Mouse (Mus musculus): ENCODE measurements at regions not wholly inside any gene's neighbourhood (a gene's known extent, or its start where the extent isn't known, plus 50 kb on each side); places are given as distances from the start of the nearest gene placed in this dataset.

- no peak for DNase-seq (ENCODE audit: low spot score)
Observed at GRCm38 (mm10) chr2:38420498-38420897, 81.4 kb downstream of the Lhx2 start.

DNA sequence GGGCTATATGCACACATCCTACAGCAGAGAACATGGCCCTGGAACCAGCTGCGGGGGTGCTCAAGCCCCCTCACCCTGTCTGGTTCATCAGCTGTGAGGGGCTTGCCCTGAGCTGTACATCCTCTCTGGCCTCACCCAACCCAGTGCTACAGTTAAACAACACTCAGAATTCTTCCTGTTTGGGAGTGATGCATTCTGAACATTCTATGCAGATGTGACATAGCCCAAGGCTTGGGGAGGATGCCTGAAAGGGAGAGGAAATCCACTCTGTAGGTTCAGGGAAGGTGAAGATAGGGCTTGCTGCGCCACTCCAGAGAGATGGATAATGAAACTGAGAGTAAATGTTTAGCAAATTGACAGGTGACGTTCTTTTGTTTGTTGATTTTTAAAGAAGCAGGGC, 83.3 kb downstream of the Lhx2 start:
- no peak for DNase-seq (ENCODE audit: low spot score)

GRCm38 (mm10) chr2:38423886-38424277, 84.8 kb downstream of the Lhx2 start:
- no peak for DNase-seq (ENCODE audit: low spot score)

GRCm38 (mm10) chr2:38424278-38424931, 85.3 kb downstream of the Lhx2 start:
- DNase-seq (ENCODE audit: low spot score) = no peak

DNA sequence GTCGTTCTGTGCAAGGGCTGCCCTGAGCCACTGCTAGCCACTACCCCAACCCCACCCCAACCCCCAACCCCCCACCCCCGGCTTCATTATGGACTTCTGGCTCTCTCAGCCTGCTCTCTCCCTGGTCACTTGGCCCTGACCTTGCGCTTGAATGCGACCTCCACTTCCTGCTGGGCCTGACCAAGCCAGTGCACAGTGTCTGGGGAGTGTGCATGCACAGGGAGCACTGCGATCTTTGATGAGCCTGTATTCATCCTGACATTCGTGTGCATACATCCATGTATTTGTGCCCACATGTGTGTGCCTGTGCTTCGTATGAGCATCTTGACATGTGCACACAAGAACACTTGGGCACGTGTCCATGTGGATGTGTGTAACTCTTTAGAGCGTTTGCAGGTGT, 85.9 kb downstream of the Lhx2 start:
- DNase-seq (ENCODE audit: low spot score) = no peak

DNA sequence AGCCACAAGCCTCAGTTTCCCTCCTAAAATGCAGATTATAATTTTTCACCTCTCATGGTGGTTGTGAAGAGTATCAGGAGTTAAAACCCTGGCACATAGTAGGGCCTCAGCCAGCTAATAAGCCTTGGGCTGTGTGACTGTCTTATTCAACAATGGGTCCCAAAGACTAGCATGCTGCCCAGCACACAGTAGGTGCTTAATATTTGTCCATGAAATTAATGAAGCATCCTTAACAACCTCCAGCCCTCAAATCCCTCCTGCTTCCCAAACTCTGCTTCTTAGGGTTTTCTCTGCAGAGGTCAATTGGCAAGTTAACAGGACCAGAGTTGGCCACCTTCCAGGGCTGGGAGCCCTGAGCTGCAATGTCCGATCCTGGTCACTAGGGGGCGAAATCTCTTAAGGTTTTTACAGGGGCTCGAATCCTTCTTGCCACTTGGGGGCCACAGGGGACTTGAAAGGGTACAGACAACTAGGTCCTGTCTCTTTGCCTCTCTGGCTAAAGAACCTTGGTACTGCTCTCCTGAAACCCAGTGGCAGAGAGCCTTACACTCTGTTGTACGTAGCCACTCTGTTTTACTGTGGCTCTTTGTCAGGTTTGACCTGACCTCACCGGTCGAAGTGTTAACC, 81.6 kb upstream of the Nek6 start:
- DNase-seq (ENCODE audit: low spot score) = peak; percentile 33

DNA sequence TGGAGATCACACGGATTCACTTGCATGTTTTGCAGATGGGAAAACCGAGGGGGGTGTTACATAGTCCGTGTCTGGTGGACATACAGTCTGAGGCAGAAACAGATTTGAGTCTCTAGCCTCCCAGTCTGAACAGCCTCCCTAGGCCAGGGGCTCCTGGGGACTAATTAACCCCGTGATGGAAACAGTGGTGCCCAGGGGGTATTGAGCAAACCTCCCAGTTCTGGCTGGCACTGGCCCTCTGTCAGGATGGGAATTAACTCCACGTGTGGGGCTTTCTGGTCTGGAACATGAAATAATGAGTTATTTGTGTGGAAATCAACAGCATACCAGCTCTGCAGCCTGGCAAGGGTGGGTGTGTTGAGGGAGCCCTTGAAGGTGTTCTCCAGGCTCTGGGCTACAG, 79.9 kb upstream of the Nek6 start:
- DNase-seq (ENCODE audit: low spot score) = no peak

- DNase-seq (ENCODE audit: low spot score) = no peak
Observed at GRCm38 (mm10) chr2:38433736-38434135, 77.7 kb upstream of the Nek6 start.

DNA sequence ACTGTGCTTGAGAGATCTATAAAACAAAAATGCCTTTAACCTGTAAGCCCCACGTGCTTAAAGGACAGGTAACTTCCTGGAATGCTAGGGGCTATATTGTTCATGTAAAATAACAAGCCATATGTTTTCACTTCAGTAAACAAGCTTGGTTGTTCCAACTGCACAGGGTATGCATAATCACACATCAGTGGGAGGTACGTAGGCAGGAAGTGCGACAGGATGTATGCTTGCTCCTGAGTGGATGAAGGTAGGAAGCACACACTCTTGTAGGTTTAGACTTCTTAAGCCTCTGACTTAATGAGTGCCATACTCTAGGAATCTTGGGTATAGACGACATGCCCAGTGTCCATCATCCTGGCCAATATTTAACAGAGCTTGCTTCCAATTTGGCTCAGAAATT, 74.7 kb upstream of the Nek6 start:
- DNase-seq (ENCODE audit: low spot score) = no peak

DNA sequence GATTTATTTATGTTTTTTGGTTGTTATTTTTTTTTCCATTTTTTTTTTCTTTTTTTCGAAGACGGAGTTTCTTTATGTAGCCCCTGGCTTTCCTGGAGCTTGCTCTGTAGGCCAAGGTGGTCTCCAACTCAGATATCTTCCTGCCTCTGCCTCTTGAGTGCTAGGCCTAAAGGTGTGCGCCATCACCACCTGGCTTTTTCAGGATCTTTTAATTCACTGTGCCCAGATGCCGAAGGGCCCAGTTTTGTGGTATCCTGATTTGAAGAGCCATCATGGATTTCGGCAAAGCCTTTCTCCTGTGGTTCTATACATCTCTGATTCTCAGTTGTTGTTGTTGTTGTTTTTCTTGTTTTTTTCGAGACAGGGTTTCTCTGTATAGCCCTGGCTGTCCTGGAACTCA, 72.3 kb upstream of the Nek6 start:
- DNase-seq (ENCODE audit: low spot score) = no peak

- no peak for DNase-seq (ENCODE audit: low spot score)
Observed at GRCm38 (mm10) chr2:38439973-38440372, 71.5 kb upstream of the Nek6 start.

DNA sequence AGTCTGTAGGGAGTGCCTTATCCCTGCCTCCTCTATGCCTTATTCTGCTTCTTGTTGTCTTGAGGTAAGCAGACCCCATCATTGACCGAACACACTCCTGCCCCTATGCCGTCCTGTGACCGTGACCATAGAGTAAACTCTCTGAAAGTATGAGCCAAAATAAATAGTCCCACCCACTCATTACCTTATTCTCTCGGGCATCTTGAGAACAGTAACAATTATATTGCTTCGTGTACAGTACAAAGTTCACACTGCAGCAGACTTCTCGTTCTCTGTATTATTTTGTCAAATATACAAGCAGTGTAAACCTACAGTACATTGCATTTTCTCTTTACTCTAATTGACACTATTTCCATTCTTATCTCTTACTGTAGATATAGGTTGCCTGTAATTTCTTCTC, 62.4 kb upstream of the Nek6 start:
- DNase-seq (ENCODE audit: low spot score) = no peak

DNA sequence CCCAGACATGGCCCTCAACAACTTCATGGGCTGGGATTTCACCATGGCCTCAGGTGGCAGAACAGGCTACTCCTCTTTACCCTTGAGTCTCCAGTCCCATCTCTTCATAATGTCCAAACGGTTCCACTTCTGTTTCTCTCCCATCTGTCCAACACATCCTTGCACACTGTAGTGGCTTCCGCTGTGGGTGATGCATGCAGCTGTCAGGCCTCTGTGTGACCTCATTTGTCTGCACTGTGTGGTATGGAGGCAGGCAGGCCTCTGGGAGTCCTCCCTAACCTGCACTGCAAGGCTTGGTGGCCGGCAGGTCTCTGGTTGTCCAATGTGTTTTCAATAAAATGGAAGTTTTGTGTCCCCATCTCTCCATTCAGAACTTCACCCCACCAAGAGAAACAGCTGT, 54.9 kb upstream of the Nek6 start:
- DNase-seq (ENCODE audit: low spot score) = no peak

DNA sequence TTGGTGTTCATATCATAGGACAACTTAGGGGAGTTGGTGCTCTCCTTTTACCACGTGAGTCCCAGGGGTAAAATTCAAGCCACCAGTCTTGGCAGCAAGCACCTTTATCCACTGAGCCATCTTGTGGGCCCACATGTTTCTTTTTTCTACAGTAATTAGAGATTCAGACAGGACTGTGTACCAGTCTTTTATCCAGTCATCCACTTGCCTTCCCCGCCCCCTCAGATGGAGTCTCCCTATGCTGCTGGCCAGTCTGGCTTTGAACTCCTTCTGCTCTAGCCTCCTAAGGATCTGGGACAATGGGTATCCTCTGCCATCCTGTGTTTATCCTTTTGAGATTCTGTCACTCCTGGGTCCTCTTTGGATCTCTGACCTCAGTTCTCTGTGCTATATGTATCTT, 51.1 kb upstream of the Nek6 start:
- DNase-seq (ENCODE audit: low spot score) = no peak

GRCm38 (mm10) chr2:38460825-38461540, 50.5 kb upstream of the Nek6 start:
- DNase-seq (ENCODE audit: low spot score) = no peak

All from T-cell, adult 2 months (primary cell).